Comparison of ENCODE assay signal across 14 mouse cellular contexts in the genomic region with DNA sequence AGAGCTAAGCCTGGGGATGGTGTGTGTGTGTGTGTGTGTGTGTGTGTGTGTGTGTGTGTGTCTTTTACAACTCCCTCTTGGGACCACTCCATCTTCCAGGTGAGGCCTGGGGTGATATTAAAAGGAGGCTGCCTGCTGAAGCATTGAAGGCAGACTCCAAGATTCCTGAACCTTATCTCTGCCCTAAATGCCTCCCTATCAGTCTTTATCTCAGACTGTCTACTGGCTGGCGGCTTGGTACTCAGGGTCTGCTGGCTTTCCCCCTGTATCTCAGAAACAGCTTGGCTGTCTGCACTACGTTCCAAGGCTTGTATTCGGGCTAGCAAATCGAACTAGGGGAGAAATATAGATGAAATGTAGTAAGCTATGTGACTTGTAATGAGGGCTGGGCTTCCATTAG.
"Had no signal": no experiment of that assay in that cellular context is flagged by ENCODE, and none has a peak within 500 bp of the region (broad histone marks: within the 10 kb centered on the region; RNA-seq: fewer than 3 reads in every experiment).

No protein-coding gene starts in this region.

- H3K9ac ChIP-seq: liver, embryonic 15.5 days; midbrain, embryonic 13.5 days; neural tube, embryonic 13.5 days had no signal

- H3K36me3 ChIP-seq: liver, embryonic 15.5 days; midbrain, embryonic 13.5 days; neural tube, embryonic 13.5 days had no signal

- ATAC-seq: lung, postnatal 0 days; midbrain, embryonic 13.5 days had no signal

- H3K4me3 ChIP-seq: layer of hippocampus, adult 2 months; liver, embryonic 15.5 days; midbrain, embryonic 13.5 days; neural tube, embryonic 13.5 days had no signal

- H3K9me3 ChIP-seq: liver, embryonic 15.5 days; midbrain, embryonic 13.5 days; neural tube, embryonic 13.5 days had no signal

- DNase-seq: kidney, postnatal 10 days; kidney, postnatal 4 days; left cerebral cortex, postnatal 4 days; liver; lung, adult 2 months; lung, postnatal 36 days; right cerebral cortex, postnatal 14 days; thymus, postnatal 4 days had no signal

- H3K4me2 ChIP-seq: liver, embryonic 15.5 days; midbrain, embryonic 13.5 days had no signal

- H3K27ac ChIP-seq: layer of hippocampus, adult 2 months; liver, embryonic 15.5 days; midbrain, embryonic 13.5 days; neural tube, embryonic 13.5 days; stomach, postnatal 0 days had no signal
